Mouse (Mus musculus): ENCODE results near the gene Itih1.

The Itih1 gene

GRCm38 (mm10) chr14:30943038-30943437 lies at the start of gene Itih1:
Gene Itih1, minus strand, starts transcription at chr14:30943289.
- DNase-seq, result no peak

DNA sequence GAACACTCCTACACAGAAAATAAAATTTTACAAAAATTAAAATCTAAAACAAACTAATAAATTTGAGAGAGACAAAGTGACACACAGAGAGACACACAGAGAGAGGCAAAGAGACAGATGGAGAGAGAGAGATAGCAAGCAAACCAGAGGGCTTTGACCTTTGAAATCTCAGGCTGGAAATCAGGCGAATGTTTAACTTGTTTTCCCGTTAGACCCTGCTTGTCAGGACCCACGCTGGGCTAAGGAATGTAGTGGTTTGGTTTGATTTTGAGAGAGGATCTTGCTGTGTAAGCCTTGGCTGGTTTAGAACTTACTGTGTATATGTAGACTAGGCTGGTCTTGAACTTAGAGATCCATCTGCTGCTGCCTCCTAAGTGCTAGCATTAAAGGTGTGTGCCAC lies 33.1 kb upstream of the Itih1 start:
- no peak for DNase-seq

- no peak for DNase-seq
Observed at GRCm38 (mm10) chr14:30974204-30974603, 31.1 kb upstream of the Itih1 start.

- DNase-seq, result no peak
Observed at GRCm38 (mm10) chr14:30960366-30960765, 17.3 kb upstream of the Itih1 start.

DNA sequence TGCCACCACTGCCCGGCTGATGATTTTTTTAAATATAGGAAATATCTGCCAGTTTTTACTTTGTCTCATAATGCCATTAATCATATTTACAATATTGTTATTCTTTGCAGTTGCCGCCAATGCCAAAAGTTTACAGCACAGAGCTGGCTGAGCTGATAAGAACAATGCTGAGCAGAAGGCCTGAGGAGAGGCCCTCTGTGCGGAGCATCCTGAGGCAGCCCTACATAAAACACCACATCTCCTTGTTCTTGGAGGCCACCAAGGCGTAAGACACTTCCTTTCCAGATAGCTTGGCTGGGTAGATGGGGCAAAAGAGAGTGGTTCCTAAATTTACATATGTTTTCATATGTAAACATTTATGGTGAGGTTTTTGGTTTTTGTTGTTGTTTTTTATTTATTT lies 15.9 kb upstream of the Itih1 start:
- no peak for DNase-seq

GRCm38 (mm10) chr14:30958517-30958916 lies 15.4 kb upstream of the Itih1 start:
- no peak for DNase-seq

DNA sequence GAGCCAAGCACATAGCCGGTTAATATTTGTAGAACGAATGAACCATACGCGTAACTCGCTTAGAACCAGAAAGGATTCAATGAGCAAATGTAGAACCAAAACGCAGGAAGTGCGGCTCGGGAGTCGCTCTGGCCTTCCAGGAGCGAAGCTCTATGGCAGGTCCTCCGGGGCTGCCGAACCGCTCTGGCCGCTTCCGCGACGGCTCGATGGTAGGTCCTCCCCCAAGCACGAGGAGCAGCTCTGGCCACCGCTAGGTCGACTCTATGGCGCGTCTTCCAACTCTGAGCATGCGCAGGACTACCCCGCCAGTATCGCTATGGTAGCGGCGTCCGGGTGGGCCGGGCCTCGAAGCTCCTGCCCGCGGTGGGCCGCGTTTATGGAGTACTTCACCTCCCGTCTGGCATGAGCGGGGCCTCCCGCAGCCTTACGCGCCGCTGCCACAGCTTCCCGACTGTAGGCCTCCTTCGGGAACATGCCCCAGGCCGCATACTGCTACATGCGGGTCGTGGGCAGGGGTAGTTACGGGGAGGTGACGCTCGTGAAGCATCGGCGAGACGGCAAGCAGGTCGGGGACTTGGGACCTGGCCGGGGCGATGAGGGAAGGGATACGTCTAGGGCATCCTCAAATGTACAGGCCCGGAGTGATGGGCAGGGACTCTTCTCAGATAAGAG lies 8.2 kb upstream of the Itih1 start, which contains the start of gene Nek4:
Gene Nek4, plus strand, starts transcription at position 224 of the 672 bp plus-strand sequence.
- DNase-seq, result peak; percentile 96

GRCm38 (mm10) chr14:30949986-30950385 lies 6.9 kb upstream of the Itih1 start:
- DNase-seq, result no peak

DNA sequence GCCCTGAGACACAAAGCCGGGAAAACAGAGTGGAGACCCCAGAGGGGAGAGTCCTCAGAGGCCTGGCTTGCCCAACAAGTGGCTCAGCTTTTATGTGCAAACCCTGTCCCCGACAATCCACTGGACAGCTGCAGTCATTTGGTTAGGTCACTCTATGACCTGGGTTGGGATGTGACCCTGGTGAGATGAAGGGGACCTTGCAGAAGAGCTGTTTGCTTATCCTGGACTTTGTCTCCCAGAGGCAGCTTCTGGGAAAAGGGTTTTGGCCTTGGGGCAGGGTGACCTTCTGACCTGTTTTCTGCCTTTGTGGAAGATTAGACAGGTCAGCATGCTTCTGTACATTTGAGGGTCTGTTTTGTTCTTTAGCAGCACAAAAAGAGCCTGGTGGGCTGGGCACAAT lies 1.7 kb upstream of the Itih1 start:
- DNase-seq, result no peak

- peak in 1 of 2 experiments; percentile 15 for DNase-seq
Observed at GRCm38 (mm10) chr14:30943860-30944674, 978 bp upstream of the Itih1 start.

DNA sequence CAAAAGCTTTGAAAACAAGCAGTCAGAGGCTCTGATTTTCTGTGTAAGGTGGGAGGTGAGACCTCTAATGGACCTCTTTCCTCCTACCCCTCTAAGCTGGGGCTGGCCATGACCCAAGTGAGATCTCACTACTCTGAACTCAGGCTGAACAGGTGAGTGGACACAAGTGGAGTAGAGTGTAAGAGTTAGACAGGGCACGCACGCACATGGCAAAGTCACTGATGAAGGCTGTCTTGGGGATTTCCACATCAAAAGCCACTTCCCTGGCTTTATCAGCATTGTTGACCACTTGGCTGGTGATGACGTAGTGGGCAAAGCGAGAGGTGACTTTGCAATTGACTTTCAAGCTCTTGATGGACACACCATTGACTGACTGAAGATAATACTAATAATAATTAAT lies 835 bp downstream of the Itih1 start:
- DNase-seq, result no peak

DNA sequence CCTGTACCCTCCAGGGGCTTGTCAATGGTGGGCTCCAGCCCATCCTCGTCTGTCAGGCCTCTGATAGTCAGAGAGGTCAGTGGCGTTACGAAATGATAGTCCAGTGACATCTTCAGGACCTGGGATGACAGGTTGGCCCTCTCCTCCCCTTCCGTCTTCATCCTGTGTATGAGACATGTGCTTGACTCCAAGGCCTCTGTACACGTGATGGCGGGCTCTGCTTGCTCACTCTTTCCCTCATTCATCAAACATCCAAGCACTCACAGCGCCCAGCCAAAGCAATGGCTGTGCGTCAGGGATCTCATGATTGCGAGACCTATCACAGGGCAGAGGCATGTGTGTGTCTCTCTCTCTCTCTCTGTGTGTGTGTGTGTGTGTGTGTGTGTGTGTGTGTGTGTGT lies 9.7 kb downstream of the Itih1 start:
- DNase-seq, result no peak

- DNase-seq, result no peak
Observed at GRCm38 (mm10) chr14:30930386-30930785, 12.7 kb downstream of the Itih1 start.

DNA sequence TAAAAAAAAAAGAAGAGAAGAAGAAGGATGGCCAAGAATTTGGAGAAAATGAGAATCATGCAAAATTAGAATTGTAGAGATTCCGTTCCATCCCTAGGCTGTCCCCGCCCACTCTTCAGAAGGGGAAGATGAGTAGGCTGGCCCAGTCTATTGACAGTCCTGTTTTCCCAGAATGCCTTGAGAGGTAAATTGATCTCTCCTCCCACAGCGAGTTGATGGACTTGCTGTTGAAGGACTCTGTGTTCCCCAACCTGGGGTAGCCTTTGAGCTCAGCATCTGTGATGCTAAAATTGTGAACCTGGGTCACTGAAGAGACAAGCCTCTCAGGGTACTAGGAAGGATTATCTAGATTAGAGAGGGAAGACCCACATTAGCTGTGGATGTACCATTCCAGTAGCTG lies 17.6 kb downstream of the Itih1 start:
- no peak for DNase-seq

- DNase-seq, result no peak
Observed at GRCm38 (mm10) chr14:30923375-30924105, 19.5 kb downstream of the Itih1 start, which contains the start of gene Itih3. Gene Itih3, minus strand, starts transcription at chr14:30923760.

- DNase-seq, result no peak
Observed at GRCm38 (mm10) chr14:30922053-30922670, 20.9 kb downstream of the Itih1 start.

- DNase-seq, result no peak
Observed at GRCm38 (mm10) chr14:30916516-30916915, 26.6 kb downstream of the Itih1 start.

DNA sequence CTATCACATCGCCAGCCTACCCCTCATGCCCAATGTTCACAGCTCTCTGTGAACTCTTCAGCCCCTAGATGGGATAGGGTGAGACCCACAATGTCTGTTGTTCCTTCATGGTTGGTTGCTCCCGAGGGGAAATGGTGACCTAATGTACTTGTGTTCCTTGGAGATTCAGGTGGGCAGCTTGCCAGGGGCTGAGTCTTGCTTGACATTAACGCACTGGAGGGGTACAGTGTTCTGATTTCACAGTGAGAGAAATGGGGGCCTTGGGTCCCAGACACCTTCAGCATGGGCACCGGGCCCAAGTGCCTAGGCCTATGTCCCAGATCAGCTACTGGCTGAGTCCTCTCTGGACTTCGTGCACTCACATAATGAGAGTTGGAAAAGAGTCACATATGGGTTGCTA lies 29.7 kb downstream of the Itih1 start:
- no peak for DNase-seq

GRCm38 (mm10) chr14:30912641-30913040 lies 30.4 kb downstream of the Itih1 start:
- no peak for DNase-seq

GRCm38 (mm10) chr14:30911141-30911540 lies 31.9 kb downstream of the Itih1 start:
- no peak for DNase-seq

DNA sequence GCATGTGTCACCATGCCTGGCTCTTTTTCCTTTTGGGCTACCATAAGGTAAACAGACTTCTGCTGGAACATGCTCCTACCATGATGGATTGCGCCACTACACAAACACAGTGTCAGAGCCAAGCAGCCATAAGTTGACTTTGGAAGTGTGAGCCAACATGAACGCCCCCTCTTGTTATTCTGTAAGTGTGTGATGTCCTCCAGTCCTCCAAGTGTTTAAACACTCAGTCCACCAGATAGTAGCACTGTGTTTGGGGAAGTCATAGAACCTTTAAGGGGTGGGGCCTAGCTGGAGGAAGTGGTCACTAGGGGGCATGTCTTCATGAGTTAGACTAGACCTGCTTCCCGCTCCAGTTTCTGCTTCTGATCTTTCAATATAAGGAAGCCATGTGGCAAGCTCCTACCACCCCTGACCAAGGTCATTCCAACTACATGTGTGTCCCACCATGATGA lies 35.2 kb downstream of the Itih1 start:
- no peak for DNase-seq

DNA sequence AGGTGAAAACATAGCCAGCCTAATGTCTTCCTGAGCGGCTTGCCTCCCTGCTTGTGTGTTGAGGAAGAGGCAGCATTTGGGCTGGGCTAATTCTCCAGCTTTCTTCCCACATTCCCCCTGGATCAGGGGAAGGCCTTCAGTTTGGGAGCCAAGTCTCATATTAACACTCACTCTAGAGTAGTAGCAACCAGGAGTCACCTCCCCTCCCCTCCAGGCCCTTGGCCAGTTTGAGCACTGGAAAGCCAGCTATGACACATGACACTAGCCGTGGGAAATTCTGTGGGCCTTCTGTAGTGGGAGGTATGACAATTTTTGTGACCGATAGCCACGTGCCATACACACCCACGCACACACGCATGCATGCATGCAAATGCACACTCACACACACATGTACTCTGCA lies 37.1 kb downstream of the Itih1 start:
- no peak for DNase-seq

- DNase-seq, result no peak
Observed at GRCm38 (mm10) chr14:30904307-30904706, 38.8 kb downstream of the Itih1 start.
